Mouse (Mus musculus) adrenal gland, adult 2 months (tissue): ENCODE measurements at regions not wholly inside any gene's neighbourhood (a gene's known extent, or its start where the extent isn't known, plus 50 kb on each side); places are given as distances from the start of the nearest gene placed in this dataset.

Source experiments
- DNase-seq: peaks from one replicate; pipeline ENCODE4 v3.0.0; 2021

DNA sequence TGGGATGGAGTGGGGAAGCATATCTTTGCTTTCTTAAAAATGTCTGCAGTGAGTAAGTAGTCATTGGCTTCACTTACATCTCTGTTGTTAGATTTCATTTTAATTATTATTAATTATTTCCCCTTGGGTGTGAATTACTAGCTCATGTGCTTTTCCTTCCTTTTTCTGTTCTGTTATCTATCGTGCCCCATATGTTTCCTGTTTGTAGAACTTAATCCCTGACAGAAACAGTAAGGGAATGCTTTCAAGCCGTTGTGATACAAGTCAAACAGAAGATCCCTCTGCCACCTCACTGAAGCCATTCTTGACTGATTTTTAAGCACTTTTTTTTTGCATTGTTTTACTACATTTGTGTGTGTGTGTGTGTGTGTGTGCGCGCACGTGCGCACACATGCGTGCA lies 1145.9 kb downstream of the Car8 start:
- DNase-seq, result no peak

DNA sequence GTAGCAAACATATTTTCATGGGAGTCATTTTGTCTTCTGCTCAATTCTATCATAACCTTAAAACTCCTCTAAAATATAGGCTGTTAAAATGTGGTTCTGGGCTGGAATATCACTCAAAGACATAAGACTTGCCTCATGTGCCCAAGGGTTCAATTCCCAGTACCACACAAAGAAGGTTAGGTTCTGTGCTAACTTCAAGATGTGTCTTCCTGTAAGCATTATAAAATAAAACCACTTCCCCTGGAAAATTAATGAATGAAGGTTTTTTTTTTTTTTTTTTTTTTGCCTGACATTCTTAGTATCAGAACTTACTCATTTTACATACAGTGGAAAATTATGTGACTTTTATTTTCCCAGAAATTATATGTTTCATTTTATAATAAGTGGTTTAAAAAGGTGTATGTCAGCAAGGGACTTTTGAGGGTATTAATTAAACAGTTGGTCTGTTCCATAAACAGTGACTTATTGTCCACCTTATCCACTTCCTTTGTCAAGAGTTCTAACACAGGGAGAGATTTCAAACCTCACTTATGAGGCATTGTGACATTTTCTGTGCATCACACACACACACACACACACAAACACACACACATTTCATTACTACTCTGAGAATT lies 1147.5 kb downstream of the Car8 start:
- no peak for DNase-seq
